Mouse (Mus musculus) T-helper 2 cell (primary cell): Measurements from ENCODE around the gene Rabepk.
"Not testable (repeated sequence)": the region's sequence is repeated elsewhere in the genome, so short reads cannot be mapped to it uniquely, and the experiment has no call there.

ENCODE experiments used
- in situ Hi-C: fragments of 300-600 bp; cut with MboI, MseI; formaldehyde crosslinking; loops from one replicate; pipeline ENCODE4 v1.15.1; 2025; ENCODE audit warnings: high pct_unique_total_duplicates

The Rabepk gene

DNA sequence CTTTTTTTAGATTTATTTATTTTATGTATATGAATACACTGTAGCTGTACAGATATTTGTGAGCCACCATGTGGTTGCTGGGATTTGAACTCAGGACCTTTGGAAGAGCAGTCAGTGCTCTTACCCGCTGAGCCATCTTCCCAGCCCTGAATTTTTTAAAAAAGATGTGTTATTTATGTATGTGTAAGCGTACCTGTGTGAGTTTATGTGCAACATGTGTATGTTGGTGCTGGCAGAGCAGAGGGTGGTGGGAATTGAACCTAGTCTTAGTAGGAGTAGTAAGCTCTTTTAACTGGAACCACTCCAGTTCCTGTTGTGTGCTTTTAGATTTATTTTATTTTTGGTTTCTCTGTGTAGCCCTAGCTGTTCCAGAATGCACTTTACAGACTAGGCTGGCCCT, 4.5 kb upstream of the Rabepk start:
- in situ Hi-C loops = no loop called here

DNA sequence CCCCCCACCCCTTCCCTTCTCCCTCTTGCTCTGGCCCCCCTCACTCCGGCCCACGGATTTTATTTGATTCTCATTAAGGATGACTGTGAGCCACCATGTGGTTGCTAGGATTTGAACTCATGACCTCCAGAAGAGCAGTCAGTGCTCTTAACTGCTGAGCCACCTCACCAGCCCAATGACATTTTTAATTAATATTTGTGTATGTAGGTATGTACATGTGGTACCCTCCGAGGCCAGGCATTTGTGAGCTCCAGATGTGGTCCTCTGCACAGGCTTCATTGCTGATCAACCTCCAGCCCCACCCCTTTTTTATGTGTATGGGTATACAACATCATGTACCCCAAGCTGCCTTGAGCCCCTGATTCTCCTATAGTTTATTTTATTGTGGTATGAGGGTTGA, 4.0 kb upstream of the Rabepk start:
- in situ Hi-C loops = no loop called here

DNA sequence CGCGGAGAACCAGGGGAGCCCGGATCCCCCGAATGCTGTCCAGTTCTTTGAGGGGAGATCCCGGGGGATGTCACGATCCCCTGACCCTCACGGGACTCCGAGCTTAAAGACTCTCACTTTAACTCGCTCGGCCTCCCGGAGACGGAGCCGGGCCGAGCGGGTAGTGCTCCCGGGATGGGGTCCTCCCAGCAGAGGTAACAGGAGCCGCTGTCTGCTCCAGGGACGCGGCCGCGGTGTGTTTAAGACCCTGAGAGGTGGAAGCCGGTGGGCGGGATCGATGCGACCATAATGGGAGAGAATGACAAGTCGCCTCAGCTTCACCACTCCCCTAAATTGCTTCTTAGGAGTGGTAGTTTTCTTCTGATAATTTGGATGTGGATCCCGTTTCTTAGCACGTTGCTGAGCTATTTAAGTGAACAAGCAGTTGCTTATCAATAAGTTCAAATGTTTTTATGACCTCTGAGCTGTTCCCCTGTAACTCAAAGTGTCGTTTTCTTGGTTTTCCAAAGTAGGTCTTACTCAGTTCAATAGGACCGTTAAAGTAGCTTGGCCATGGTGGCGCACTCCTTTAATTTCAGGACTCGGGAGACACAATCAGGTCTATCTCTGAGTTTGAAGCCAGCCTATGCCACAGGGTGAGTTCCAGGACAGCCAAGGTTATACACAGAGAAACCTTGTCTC, 3.0 kb upstream of the Rabepk start:
- in situ Hi-C loops = not testable (repeated sequence)

DNA sequence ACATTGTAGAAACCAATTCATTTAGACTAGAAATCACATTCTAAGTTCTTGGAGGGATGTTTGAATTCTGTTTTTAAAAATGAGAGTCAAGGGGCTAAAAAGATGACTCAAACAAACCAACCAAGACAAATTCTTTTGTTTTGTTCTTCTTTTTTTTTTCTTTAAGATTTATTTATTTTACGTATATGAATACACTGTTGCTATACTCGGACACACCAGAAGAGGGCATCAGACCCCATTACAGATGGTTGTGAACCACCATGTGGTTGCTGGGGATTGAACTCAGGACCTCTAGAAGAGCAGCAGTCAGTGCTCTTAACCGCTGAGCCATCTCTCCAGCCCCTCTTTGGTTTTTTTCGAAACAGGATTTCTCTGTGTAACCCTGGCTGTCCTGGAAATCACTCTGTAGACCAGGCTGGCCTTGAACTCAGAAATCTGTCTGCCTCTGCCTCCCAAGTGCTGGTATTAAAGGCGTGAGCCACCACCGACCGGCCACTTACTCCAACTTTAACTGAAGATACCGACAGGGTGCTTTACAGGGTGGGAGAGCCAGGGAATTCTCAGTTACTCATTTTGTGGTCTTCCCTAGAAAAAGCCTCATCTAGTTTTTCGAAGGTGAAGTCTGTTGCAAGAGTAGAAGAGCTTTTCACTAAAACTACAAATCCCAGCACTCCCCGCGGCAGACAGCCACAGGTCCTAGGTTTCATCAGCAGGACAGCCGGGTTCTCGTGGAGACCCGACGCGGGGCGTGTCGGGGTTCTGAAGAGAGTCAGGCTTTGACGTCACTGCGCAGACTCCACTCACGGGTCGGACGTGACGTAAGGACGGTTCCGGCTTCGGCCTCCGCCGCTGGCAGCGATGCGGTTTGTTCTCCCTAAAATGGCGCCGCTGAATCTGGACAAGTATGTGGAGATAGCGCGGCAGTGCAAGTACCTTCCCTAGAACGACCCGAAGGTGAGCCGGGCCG, 2.1 kb upstream of the Rabepk start:
- in situ Hi-C loops = no loop called here

DNA sequence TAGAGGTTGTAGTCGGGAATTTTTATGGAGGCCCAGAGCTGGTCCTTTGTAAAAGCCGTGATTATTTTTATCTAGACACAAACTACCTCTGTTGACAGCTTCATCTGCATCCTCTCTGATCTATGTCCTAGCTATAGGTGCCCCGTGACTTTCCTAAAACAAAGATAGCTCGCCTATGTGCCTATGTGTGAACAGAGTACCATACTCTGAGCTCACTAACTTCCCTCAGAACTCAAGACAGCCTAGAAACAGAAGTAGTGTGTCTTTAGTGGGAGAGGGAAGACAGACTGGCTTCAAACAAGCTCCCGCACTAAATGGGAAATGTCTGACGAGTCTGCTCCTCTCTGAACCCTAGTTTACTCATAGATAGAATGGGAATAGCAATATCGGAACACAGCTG, 659 bp upstream of the Rabepk start:
- in situ Hi-C loops = no loop called here

DNA sequence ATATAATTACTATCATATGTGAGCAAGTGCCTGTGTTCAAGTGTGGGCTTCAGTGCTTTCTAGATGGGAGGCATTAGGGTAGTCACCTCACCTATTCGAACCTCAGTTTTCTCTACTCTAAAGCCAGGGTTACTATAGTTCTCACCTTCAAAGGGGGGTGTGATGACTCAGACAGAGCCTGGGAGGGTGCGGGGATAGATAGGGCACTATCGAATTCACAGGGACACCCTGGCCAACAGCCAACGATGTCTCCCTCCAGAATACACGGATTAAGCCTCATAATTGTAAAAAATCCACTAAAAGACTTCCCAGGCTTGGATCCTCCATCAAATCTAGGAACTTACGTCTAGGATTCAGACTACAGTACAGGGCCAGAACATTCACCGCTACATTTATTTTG, 4.3 kb downstream of the Rabepk start:
- in situ Hi-C loops = loop anchor here (10.0 kb wide), 1 partner anchor 169 kb away; the partner anchor contains the start of gene Traf1

DNA sequence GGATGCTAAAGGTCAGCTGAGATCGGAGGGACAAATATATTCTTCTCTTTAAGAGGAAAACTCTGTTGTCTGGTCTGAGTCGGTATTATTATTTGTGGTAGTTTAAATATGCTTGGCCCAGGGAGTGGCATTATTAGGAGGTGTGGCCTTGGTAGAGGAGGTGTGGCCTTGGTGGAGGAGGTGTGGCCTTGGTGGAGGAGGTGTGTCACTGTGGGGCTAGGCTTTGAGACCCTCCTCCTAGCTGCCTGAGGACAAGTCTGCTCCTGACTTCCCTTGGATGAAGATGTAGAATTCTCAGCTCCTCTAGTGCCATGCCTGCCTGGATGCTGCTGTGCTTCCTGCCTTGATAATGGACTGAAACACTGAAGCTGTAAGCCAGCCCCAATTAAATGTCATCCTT, 5.2 kb downstream of the Rabepk start:
- in situ Hi-C loops = loop anchor here (10.0 kb wide), 1 partner anchor 170 kb away; the partner anchor contains the start of gene Traf1

DNA sequence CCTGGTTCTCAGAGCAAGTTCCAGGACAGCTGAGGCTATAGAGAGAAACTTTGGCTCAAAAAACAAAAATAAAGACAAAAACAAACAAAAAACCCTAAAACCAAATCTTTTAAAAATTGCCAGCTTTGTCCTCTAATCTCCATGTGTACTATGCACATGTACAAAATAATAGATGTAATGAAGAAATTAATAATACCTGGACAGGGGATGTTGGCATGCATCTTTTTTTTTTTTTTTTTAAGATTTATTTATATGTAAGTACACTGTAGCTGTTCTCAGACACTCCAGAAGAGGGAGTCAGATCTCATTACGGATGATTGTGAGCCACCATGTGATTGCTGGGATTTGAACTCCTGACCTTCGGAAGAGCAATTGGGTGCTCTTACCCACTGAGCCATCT, 7.2 kb downstream of the Rabepk start:
- in situ Hi-C loops = loop anchor here (10.0 kb wide), 1 partner anchor 172 kb away; the partner anchor contains the start of gene Traf1

DNA sequence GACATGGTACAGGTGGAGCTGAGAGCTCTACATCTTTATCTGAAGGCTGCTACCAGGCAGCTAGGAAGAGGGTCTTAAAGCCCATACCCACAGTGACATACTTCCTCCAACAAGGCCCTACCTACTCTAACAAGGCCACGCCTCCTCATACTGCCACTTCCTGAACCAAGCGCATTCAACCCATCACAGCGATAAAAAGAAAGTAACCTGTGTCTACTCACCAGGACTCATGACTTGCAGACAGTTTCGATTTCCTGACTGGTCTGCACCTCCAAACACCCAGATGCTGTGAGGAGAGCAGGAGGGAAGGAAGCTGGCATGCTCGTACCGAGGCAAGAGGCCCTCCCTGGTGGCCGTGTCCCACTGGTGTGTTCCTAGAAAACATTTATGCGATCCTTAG, 9.4 kb downstream of the Rabepk start:
- in situ Hi-C loops = loop anchor here (10.0 kb wide), 1 partner anchor 175 kb away; the partner anchor contains the start of gene Traf1

DNA sequence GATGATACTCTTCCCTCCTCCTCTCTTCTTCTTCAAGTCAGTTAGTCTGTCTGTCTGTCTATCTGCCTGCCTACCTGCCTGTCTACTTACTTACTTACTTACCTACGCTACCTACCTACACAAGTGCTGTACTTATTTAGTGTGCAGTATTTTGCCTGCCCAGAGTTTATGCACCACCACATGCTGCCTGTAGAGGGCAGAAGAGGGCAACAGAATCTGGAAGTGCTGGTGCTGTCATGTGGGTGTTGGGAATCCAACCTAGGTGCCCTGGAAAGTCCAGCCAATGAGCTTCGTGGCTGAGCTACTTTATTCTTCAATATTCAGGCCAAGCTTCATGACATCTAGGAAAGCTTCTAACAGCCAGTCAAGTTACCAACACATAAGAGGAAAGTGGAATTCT, 15.6 kb downstream of the Rabepk start:
- in situ Hi-C loops = no loop called here

DNA sequence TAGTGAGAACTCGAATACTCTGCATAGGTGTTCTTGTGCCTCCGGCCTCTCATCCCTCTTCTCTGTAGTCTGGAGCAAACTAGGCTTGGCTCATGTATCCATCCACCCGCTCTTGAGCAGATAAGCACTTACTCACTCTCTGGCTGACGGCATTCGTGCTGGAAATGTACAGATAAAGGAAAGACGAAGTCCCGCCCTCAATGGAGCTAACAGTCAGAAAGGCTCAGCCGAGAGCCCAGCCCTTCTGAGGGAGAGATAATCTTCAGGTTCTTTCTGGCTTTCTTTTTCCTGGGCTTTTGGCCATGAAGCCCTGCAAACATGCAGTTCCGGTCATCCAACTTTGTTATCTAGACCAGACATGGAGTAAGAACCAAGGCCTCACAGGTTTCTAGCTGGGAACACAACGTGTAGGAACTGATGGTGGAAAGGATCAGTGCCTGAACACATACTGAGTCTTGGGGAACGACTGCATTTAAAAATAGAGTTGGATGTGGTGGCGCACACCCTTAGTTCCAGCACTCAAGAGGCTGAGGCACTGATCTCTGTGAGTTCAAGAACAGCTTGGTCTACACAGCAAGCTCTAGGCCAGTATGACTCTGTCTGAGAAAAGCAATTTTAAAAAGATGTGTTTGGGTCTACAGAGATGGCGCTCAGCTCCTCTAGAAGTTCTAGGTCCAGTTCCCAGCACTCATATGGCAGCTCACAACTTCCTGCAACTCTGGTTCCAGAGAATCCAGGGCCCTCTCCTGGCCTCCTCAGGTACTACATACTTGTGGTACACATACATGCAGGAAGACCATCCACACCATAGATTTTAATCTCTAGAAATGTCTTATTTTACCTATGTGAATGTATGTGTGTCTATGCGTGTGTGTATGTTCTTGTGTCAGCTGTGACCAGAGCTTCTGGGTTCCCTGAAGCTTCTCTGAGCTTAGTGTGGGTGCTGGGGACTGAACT, 16.4 kb downstream of the Rabepk start:
- in situ Hi-C loops = no loop called here

DNA sequence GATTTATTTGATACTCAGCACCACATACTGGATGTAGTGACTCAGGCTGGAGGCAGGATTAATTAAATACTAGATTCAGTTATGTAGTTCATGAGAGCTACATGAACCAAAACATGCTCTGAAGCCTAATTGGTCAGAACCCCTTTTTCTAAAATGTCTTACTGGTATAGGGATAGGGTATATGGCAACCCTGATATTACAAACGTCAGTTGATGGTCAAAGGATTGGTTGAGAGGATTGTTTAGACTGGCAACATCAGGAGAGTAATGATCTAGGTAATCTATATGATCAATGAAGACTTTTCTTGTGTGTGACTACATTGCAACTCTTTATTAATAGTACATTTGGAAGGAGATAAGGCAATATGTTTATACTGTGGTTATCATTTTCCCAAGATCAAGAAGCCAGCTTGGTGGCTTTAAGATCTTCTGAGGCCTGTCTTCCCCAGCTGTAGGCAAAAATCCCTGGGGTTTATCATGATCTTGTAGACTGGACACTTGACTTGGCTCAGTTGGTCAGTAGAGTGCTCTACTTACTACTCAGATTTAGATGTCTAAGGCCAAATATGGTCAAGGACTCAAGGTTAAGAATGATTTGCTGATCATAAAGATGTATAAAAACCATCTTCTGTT, 22.4 kb downstream of the Rabepk start:
- in situ Hi-C loops = no loop called here

DNA sequence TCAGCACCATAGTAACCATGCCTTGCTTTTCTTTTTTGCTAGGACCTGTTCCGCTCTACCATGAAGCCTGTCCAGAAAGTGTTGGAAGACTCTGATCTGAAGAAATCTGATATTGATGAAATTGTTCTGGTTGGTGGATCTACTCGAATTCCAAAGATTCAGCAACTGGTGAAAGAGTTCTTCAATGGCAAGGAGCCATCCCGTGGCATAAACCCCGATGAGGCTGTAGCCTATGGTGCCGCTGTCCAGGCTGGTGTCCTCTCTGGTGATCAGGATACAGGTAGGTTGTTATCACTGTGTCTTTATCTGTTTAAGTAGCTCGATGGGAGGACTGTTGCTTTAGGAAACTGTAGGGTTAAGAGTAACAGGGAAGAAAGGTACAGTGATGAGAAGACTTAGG, 25.2 kb downstream of the Rabepk start:
- in situ Hi-C loops = no loop called here

DNA sequence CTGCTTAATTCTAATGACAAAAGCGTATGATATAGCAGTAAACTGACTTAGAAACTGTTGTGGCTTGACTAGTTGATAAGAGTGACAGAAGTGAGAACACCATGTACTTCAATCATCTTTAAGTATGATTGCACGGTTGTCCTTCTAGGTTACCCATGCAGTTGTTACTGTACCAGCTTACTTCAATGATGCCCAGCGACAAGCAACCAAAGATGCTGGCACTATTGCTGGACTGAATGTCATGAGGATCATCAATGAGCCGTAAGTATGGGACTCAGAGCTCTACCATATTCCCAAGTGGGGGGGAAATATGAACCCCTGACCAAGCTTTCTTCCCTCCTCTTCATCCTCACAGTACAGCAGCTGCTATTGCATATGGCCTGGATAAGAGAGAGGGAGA, 26.0 kb downstream of the Rabepk start:
- in situ Hi-C loops = no loop called here

DNA sequence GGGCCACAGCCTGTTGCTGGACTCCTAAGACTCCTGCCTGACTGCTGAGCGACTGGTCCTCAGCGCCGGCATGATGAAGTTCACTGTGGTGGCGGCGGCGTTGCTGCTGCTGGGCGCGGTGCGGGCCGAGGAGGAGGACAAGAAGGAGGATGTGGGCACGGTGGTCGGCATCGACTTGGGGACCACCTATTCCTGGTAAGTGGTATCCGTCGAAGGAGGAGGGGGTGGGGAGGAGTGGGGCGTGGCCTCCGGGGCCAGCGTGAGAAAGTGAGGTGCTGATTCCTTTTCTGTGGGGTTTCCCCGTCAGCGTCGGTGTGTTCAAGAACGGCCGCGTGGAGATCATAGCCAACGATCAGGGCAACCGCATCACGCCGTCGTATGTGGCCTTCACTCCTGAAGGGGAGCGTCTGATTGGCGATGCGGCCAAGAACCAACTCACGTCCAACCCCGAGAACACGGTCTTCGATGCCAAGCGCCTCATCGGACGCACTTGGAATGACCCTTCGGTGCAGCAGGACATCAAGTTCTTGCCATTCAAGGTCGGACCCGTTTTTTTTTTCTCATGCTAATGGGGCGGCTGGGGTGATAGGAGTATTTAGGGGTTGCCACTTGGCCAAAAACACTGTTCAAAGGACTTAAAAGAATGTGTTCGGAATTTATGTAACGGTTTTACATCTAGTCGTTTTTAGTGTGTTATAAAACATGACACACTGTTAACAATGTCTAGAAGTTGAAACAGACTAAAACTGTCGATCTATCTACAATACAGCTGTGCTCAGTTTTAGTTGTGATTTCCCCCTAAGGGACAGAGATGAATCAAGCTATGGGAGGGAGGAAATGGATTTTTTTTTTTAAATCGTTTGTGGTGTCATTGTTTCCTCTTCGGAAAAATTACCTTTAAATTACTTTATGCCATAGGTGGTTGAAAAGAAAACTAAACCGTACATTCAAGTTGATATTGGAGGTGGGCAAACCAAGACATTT, 27.2 kb downstream of the Rabepk start:
- in situ Hi-C loops = no loop called here

DNA sequence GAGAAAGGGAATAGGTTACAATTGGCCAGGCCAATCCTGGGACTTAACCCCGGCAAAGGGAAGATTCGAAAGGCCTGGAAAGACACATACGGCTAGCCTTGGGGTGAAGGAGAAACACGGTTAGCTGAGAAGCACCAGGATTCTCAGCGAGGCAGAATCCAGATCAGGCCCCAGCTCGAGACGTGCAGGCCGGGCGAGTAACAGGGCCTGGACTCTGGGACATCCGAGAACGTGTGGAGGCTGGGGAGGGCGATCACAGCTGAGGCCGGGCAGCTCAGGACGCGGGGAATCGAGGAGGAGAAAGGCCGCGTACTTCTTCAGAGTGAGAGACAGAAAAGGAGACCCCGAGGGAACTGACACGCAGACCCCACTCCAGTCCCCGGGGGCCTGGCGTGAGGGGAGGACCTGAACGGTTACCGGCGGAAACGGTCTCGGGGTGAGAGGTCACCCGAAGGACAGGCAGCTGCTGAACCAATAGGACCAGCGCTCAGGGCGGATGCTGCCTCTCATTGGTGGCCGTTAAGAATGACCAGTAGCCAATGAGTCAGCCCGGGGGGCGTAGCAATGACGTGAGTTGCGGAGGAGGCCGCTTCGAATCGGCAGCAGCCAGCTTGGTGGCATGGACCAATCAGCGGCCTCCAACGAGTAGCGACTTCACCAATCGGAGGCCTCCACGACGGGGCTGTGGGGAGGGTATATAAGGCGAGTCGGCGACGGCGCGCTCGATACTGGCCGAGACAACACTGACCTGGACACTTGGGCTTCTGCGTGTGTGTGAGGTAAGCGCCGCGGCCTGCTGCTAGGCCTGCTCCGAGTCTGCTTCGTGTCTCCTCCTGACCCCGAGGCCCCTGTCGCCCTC, 28.1 kb downstream of the Rabepk start, which contains the start of gene Hspa5:
TSS of gene Hspa5 (plus strand) at position 603 of the 859 bp plus-strand sequence.
- in situ Hi-C loops = no loop called here

DNA sequence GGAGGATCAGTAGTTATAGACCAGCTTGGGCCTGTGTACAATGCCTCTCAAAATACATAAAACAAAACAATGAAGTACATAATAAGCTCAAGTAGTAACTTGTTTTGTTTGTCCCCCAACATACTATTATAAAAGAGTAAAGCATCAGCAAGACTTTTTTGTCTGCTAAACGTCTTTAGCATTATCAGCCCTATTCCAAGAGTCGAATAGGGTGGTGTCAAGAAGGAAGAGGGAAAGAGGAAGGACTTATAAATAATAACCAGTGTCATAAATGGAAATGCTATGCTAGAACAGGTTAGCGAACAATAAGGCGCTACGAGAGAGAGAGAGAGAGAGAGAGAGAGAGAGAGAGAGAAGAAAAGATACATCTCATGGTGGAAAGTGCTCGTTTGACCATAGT, 28.8 kb downstream of the Rabepk start:
- in situ Hi-C loops = no loop called here

DNA sequence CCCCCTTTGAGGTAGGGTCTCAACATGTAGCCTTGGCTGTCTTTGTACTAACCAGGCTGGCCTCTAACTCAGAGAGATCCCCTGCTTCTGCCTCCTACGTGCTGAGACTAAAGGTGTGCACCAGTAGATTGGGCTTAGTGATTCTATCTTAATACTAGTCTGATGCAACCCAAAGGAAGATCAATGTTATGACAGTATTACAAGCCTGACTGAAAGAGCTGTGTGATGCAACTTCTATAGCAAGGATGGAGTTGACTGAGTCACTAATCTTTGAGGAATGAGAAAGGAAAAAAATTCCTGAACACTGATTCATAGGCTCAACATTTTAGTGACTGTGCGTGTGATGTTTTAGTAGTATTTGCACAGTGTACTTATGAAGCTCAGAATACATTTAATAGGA, 29.7 kb downstream of the Rabepk start:
- in situ Hi-C loops = no loop called here

DNA sequence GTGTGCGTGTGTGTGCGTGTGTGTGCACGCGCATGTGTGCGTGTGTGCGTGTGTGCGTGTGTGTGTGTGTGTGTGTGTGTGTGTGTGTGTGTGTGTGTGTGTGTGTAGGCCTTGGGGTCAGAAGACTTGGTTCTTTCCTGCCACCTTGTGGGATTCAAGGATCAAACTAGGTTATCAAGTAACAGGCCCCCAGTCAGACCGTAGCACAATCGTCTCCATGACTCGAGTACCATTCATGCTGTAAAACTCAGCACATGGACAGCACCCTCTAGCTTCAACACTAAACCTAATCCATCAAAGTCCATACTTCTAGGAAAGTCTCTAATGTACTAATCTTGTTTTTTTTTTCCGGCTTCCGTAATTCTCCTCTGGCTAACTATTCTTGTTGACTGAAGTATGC, 34.9 kb downstream of the Rabepk start:
- in situ Hi-C loops = no loop called here
